Mouse (Mus musculus): ENCODE data around the gene Knstrn.
A peak's percentile ranks its signal among the peaks of the same experiment; 100 is the strongest.

The Knstrn gene

DNA sequence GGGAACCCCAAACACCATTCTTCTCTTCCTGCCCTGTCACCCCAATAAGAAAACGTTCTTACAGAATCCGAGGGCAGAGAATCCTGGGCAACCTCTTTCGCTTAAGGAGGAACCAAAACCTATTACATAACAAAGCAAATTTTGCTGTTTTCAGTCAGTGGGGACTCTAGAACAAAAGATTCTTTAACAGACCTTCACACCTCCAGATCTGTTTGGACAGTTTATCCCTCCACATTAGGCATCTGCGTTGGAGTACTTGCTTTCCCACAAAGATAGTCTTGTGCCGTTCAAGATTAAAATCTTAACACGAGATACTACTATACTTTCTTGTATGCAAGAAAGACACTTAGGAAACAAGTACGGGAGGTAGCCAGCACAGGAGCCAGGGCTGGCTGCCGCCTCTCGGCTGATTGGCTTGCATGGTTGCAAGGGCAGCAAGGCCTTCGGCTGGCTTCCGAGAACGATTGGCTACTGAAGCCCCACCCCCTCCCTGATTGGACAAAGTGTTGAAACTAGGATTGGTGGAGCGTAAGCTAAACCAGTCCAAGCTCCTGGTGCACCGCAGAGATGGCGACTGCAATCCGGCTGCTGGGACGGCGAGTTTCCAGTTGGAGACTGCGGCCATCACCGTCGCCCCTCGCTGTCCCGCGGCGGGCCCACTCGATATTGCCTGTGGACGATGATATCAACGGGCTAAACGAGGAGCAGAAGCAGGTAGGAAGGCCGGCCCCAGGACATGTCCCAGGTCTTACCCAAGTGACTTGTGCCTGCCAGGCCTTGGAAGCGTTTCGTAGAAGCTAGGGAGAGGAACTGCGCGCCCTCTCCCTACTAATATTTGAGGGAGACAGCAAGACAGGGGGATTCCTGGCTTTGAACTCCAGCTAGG is 47.9 kb downstream of the Knstrn start, which contains the start of gene Ivd:
TSS of gene Ivd (plus strand) at position 501 of the 886 bp plus-strand sequence.
- DNase-seq: peak; percentile 92 to 93

DNA sequence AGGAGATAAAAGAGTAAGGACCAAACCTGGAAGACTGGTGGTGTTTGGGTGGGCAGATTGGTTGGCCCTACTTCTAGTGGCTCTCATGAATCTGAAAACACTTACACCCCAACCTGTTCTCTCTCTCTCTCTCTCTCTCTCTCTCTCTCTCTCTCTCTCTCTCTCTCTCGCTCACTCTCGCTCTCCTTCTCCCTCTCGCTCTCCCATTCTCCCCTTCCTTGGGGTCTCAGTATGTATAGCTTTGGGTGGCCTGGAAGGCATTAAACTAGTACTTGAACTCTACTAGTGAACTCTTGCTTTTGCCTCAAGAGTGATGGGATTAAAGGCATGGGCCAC is 48.5 kb downstream of the Knstrn start:
- DNase-seq: no peak

DNA sequence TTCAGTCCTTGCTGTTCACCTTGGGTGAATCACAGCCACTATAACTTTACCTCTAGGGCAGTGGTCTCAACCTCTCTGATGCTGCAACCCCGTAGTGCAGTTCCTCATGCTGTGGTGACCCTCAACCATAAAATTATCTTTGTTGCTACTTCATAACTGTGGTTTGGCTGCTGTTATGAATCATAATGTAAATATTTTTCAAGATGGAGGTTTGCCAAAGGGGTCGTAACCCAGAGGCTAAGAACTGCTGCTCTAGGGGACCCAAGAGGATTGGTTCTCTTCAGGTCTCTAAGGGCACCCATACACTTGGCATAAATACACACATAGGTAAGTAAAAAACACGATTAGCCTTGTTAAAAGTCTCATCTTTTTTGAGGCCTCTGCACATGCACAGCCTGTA is 56.8 kb downstream of the Knstrn start:
- no peak for DNase-seq

DNA sequence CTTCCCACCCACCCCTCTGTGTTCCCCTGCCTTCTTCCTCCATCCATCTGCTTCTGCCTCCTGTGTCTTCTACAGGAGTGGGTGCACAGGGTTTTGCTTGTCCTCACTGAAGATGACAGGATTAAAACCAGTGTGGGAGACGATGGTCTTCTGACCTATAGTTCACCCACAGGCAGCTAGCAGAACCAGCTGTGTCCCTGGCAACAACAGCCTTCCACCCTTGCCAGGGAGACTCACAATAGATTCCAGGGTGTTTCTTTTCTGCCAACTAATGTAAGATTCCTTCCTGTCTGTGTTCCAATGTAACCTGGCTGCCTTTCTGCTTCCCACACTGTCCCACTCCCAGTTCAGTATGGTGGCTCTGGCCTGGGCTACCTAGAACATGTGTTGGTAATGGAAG is 57.2 kb downstream of the Knstrn start:
- DNase-seq: no peak

DNA sequence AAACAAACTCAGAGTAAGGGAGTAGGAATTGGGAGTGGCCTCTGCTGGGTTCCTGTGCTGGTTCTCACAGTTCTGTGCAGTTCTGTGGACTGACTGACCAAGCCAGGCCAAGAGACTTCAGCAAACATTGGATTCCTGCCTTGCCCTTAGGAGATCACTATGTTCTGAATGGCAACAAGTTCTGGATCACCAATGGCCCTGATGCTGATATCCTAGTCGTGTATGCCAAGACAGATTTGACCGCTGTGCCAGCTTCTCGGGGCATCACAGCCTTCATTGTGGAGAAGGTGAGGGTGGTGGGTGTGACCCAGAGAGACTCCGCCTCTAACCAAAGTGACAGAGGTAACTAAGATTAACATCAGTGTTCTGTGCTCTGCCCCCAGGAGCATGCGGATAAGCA is 59.2 kb downstream of the Knstrn start:
- DNase-seq: no peak

DNA sequence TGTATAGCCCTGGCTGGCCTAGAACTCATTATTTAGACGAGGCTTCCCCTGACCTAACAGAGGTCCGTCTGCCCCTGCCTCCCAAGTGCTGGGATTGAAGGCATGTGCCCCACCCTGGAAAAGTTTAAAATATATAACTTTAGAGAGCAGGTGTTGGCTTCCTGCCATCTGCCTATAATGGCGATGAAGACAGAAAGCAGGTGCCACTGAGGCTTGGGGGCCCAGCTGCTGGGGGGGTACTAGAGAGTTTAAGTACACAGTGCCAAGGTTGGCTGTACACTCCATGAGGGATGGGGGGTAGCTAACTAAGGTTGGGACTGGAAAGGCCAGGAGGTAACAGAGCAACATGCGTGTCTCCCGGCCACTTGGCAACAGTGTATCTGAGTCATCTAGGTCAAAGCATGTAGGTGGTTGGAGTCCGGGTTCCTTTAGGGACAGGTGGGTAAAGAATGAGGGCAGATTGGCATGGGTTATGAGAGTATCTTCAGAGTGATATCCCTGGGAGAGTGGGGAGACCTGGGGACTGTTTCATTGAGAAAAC is 60.2 kb downstream of the Knstrn start:
- DNase-seq: peak; percentile 46 to 47

DNA sequence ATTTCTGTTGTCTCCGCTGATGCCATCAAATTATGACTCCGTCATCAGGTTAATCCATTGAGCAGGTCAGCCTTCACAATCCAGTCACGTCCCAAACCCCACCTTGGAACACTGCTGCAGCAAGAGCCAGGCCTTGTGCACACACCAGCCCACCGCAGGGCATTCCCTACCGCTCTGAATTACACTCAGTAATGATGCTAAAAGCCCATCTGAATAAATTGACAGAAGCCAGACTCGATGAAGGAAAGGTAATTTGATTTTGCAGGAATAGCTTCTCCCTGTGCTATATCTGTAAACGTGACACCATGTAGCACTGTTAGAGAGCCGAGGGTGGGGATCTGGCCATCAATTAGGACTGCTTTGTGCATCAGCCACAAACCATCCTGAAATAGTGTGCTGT is 61.5 kb downstream of the Knstrn start:
- DNase-seq: no peak

DNA sequence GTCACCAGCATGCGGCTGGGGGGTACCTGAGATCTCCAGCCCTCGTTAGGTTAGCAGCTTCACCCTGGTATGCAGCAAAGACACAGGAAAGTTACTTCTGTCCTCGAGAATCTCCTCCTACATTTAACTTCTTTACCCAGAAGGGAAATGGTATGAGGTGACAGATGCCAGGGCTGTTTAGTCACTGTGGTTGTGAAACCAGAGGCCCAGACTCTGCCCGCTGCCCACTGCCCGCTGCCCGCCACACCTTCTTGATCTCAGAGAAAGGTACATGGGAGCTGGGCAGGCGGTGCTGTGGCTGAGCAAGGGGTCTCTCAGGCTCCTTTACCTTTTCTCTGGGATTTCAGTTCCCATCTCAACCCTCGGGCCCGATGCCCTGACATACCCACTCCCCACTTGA is 62.6 kb downstream of the Knstrn start:
- DNase-seq: no peak

DNA sequence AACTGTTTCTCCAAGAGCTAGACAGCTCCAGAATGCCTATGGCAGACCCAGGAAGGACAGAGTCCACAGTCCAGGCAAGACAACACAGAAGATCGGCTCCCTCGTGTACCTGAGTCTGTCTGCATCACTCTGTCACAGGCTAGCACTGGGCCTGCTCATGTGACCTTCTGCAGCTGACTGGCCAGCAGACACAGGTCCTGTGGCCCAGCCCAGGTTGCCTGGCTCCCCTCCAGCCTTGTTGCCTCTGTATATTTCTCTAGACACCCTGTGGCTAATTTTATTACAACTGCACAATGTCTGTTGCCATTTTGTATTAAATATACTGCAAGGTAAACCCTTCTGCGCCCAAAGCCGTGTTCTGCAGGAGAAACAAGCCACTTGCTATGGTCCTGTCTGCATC is 67.2 kb downstream of the Knstrn start:
- DNase-seq: no peak

DNA sequence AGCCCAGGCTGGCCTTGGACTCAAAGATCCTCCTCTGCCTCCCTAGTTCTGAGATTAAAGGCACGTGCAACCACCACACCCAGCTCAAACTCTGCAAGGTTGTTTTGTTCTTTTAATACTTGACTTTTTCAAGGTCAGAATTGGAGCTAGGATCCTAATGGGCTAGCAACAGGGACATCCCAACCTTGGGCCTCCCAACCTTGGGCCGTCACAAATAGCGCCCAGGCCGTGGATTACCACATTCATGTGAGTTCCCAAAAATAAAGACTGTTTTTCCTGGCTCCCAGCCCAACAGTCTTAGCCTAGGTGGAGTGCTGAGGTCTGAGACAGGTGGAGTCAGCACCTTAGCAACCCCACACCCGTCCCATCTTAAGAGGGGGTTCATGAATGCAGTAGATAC is 68.2 kb downstream of the Knstrn start:
- DNase-seq: no peak

DNA sequence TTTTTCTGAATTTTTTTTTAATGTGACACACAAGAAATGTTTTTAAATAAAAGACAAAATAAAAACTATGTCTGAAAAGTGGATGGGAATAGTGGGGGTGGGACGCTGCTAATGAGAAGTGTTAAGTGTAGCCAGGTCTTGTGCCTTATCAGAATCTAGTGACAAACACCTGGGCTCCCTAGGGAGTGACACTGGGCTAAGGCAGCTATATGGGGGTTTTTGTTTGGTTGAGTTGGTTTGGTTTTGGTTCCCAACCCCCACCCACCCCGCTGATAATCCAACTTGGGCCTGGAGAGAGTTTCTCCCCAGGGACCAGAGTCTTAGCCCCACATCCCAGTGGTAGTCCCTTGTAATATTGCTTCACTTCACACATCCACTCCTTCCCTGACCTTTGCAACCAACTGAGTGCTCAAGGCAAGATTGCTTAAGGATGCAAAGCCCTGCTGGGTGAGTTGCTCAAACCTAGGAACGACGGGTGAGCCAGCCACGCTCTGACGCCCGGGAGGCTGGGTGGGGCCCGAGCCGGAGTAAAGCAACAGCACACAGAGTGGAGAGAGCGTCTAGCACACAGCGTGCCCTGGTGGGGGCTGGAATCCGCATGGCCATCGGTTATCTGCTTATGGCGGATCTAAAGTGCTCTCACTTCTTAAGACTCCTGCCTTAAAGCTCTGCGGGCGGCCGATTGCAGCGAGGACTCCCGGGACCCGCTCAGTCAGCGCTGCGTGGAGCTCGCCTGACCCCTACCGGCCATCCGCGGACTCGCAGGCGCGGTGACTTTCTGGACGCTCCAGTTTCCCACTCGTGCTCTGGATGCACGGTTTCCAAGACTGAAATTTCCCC is 69.3 kb downstream of the Knstrn start:
- peak; percentile 89 to 93 for DNase-seq

DNA sequence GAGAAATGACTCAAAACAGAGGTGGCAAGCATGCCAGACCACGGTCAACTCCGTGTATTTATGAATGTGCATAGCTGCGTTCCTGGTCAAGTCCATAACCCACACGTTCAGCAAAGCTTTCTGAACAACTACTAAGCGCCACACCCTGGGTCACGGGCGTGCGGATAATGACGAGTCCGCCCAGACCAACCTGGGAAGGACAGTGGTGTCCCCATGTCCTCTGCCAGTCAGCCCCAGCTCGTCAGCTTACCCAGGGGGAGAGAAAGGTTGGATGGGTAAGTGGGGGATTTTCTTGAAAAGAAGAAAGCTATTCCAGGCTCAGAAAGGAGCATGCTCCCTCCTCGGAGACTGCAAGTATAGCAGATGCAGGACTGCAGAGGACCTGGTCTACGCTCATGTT is 73.6 kb downstream of the Knstrn start:
- no peak for DNase-seq

DNA sequence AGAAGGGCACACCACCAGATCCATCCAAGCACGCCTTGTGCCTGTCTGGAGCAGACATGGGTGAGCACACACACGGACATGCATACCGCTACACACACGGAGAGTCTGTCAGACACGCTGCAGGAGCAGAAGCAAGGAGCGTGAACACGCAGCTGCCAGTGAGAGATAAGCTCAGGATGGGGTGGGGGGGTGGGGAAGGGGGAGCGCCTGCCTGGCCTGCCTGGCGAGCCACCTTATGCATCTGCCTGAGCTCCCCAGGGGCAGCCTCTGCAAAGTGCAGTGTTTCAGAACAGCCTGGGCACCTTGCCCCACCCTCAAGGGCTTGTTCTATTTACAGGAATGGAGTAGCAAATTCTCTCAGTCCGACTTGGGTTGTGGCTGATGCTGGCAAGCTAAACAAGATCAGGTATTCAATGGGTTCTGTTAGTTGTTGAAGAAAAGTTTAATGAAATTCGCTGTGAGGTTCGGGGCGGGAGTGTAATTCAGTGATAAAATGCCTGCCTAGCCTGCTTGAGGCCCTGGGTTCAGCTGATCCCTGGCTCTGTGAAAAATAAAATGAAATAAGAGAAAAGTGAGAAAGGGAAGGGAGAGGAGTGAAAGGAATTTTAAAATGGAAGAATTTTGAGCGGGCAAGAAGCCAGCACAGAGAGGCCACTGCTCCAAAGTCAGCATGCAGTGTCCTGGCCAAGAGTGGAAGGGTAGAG is 74.2 kb downstream of the Knstrn start:
- DNase-seq: no peak

DNA sequence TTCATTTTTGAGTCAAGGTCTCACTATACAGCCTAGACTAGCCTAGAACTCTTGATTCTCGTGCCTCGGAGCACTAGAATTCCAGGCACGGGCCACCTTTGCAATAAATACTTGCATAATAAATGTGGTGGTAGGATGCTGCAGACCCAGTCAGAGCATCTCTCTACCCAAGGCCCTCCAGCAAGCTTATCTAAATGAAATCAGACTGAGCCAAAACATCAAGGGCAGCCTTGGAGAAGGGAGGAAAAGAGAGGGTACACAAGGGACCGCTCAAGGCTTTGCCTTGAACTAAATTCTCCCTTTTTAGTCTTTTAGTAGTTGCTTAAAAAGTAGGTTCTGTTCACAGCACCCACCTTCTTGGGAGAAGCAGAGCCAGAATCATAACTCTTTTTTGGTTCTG is 77.4 kb downstream of the Knstrn start:
- no peak for DNase-seq

DNA sequence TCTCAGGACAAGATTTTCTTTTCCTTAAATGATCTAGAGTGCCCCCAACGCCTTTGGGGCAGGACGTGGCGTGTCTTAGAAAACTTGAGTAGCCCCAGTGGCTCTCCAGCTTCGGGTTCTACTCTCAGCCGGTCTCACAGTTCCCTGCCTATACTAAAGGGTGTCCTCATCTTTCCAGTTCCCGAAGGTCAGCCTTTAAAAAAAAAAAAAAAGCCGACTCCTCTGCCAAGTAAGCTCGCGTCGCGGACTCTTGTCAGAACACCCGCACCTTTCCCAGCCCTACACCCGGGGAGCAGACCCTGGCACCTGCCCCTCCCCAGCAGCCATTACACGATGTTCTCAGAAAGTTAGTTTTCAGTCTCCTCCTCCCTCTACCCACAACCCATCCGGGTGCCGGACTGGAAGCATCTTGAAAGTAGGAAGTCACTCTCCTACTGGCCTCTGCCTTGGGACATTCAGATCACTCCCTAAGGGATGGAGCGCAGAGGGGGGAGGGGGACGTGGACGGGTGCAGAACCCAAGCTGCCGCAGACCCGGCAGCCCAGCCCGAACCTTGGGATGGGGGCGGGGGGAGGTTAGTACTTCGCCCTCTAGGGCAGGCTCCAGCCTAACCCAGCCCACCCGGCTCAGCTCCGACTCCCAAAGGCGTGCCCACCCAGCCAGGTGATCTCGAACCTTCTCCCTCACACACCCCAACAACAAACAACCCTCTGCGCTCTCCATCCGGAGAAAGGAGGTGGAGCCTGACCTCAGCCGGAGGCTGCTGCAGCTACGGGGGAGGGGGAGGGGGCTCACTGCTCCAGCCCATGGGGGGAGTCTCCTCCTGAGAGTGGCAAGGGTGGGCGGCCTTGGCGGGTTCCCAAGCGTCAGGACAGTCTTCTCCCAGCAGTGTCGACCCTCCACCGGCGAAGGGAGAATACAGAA is 82.4 kb downstream of the Knstrn start:
- peak; percentile 23 to 44 for DNase-seq

DNA sequence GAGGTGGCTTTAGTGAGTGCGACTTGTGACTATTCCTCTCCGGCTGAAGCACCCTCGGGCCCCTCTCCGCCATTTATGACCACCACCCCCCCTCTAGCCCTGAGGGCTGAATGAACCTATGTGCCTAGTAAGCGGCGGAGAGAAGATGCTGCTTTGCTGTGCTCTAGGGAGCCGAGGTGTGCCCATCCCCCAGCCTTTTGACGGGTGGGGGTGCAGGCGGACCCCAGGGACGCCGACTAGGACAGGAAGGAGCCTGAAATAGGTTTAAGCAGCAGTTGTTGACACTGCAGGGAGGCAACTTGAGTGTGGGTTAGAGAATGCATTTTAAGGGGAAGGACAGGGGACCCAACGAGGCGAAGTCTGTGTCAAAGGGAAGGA is 83.1 kb downstream of the Knstrn start:
- DNase-seq: no peak

DNA sequence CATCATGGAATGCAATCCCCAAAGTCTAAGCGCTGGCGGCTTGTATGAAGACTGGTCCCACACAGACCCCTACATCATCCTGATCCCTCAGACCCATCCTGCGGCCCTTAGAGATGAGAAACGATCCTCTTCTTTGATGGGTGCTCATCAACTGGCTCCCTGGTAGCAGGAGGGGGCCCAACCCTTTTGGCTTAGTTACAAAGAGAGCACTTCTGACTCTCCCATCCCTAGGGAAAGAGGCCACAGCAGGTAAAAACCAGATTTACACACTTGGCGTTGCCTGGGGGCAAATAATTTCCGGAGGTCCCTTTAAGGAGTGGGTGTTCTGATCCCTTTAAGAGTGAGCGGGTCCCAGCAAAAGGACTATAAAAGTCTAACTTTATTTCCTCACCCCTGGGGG is 83.6 kb downstream of the Knstrn start:
- DNase-seq: no peak

DNA sequence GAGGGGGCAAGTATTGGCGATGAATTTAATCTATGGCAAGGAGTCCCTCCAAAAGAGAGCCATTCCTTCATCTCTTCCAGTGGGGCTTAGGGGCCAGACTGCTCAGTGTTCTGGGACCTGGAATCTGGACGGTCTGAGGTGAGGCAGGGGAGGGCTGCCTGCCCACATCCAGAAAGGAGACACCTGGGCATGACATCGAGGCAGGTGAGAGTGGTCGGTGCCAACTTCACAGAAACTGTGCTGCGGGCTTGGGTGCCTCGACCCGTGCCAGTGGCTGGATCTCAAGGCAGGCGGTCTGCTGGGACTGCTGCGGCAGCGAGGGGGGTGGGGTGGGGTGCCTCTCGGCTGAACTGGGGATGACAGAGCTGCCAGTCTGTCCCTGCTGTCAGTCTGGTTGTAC is 84.0 kb downstream of the Knstrn start:
- no peak for DNase-seq

DNA sequence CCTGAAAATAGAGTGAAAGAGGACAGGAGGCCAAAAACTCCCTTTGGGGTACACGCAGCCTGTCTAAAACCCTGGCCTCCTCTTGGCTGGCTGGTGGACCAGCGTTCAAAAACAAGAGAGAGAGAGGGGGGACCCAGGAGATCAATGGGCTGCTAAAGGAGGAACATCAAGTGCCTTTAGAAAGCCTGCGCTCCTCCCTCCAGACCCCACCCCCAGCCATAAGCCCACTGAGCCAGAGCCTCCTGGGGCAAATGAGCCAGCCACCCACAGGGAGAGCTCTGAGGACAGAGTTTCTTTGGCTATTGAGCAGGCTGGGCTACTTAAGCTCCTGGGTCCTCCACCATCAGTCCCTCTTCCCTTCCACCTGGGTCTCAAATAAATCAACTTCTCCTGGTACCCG is 85.0 kb downstream of the Knstrn start:
- no peak for DNase-seq

DNA sequence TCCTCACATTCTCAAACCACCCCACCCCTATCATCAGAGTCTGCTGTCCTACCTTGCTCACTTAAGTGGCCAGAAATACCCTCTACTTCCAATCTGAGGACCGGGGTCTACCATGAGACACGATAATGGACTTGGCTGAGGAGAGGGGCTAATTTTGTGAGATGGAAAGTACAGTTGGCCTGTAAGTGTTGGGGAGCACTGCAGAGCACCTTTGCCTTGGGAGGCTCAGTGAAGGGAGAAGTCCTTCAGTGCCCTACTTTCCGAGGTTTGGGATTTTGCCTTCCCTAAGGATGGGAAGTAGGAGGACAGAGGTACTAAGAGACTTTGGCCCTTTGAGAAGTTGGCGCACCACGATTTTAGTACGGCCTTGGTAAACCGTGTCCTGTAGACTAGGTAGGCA is 85.5 kb downstream of the Knstrn start:
- DNase-seq: no peak

DNA sequence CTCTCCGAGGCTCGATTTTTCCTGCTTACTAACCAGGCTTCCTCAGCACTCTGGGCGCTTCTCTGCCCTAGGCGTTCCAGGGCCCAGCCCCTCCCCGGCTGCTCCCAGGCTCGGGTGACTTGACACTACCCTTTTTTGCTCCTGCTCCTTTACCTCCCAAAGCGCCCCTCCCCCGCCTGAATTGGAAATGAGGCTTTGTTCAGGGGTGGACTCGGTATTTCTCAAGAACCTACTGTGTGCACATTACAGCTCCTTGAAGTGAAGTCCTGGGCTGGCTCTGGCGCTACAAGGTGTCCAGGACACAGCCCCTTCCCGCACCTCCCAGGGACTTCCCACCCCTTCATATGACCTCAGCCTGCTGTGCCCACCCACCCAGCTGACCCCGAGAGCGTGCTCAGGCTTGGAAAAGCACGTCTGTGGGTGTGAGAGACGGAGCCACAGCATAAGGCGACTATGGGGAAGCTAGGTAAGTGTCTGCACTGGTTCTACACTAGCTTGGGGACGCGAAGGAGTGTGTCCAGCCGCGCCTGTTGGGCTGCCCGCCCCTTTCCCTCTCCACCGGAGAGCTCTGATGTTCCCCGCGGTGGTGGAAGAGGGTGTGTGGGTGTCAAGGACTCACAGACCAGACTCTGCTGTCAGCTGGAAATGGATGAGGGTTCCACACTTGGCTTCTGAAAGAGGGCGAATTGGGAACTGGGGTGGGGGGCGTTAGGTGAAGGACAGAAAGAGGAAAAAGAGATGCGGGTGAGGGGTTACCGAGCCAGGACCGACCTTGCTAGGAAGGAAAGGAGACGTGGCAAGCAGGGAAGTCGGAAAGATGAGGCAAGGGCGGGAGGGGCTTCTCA is 86.4 kb downstream of the Knstrn start, which contains the start of gene Bahd1:
TSS of gene Bahd1 (plus strand) at position 397 of the 845 bp plus-strand sequence.
- DNase-seq: peak in 1 of 2 experiments; percentile 23
